Mouse (Mus musculus) ES-E14 (cell line): ENCODE data around the gene Aldh9a1.

Experiments
- CHD2 ChIP-seq: IDR thresholded peaks from 2 replicates; pipeline ENCODE4 v1.6.1; 2014; ENCODE audit warnings: mild to moderate bottlenecking, low read depth, low read length, inconsistent platforms
- HCFC1 ChIP-seq: IDR thresholded peaks from 2 replicates; pipeline ENCODE4 v1.6.1; 2012; ENCODE audit warnings: low read length, inconsistent platforms, borderline replicate concordance; ENCODE audit not compliant: insufficient read depth
- MAFK ChIP-seq: IDR thresholded peaks from 2 replicates; pipeline ENCODE4 v1.6.1; 2014; ENCODE audit warnings: mild to moderate bottlenecking, low read depth, low read length, inconsistent platforms; ENCODE audit not compliant: insufficient read depth
- ZNF384 ChIP-seq: IDR thresholded peaks from 2 replicates; pipeline ENCODE4 v1.6.1; 2012; ENCODE audit warnings: low read depth, low read length, inconsistent platforms

- TF ChIP-seq CHD2 = no peak
- TF ChIP-seq HCFC1 = no peak
- TF ChIP-seq ZNF384 = no peak
- no peak for TF ChIP-seq MAFK
Observed at GRCm38 (mm10) chr1:167378019-167378418, 28.2 kb downstream of the Aldh9a1 start.
